Mouse (Mus musculus) CH12.LX (cell line): ENCODE results near the gene Mrnip.

Experiments
- CTCF ChIP-seq, 2 experiments: IDR thresholded peaks in 1 of 2; conservative IDR thresholded peaks in 1 of 2; 2 replicates each; pipeline ENCODE4 v1.5.1; 2011 to 2012; ENCODE audit warnings: low read depth in 2 of 2, low read length in 2 of 2, improper control_type of control experiment in 1 of 2, inconsistent platforms in 1 of 2, mild to moderate bottlenecking in 1 of 2, moderate library complexity in 1 of 2
- ETS1 ChIP-seq: conservative IDR thresholded peaks from 2 replicates; pipeline ENCODE4 v1.6.1; 2012; ENCODE audit warnings: low read depth, mild to moderate bottlenecking, inconsistent platforms, low read length, improper control_type of control experiment, moderate library complexity
- JUND ChIP-seq: conservative IDR thresholded peaks from 2 replicates; pipeline ENCODE4 v1.6.1; 2011; ENCODE audit warnings: low read depth, low read length, improper control_type of control experiment
- MAX ChIP-seq: IDR thresholded peaks from 2 replicates; pipeline ENCODE4 v1.6.1; 2011; ENCODE audit warnings: low read length, improper control_type of control experiment
- POLR2A ChIP-seq: IDR thresholded peaks from 2 replicates; pipeline ENCODE4 v1.6.1; 2011; ENCODE audit warnings: low read depth, mild to moderate bottlenecking, improper control_type of control experiment, low read length

DNA sequence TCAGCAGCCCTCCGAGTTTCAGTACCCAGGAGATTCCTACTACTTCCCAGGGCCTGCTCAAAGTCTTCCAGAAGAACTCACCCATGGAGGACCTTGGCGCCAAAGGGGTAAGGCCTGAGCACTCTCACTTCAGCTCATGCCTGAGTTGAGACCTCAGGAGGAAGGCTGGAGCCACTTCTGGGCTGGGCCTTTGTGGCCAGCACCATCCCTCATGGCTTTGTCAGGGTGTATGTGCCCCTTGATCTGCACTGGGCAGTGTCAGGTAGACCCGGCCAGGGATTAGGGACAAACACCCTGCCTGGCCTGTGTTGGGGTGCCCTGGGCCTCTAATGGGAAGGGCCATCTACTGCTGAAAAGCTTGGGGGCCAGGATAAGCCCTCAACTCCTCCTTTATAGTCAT lies 22.9 kb upstream of the Mrnip start:
- TF ChIP-seq POLR2A (no peak), JUND (no peak), CTCF (conservative IDR thresholded peaks at IDR 0.05 in 1 of 2, IDR thresholded peaks at IDR 0.05 in 1 of 2; ENCODE audit: low read depth in 2 of 2, low read length in 2 of 2) (no peak), MAX (no peak), ETS1 (no peak)
